Mouse (Mus musculus) hematopoietic stem cell, adult 5-6 weeks (primary cell): ENCODE measurements around the gene Tpbgl. TPM values are rescaled to one million over a fixed set of nuclear protein-coding genes. Genes with fewer than 3 reads are reported as not detected.
A peak's percentile ranks its signal among the peaks of the same experiment; 100 is the strongest.

ENCODE experiments used
- ATAC-seq, 2 experiments: fragments of 125-278 bp in 1 of 2; replicated peaks in 1 of 2; 2 replicates each; pipeline ENCODE4 v1.8.0; 2016 to 2017; ENCODE audit warnings: inconsistent platforms in 2 of 2, mild to moderate bottlenecking in 2 of 2, moderate number of reproducible peaks in 2 of 2, low read depth in 1 of 2, moderate TSS enrichment in 1 of 2; ENCODE audit not compliant: low FRiP score in 2 of 2, poor library complexity in 2 of 2, severe bottlenecking in 2 of 2, insufficient read depth in 1 of 2, low TSS enrichment in 1 of 2
- total RNA-seq: library from RNA; stranded (forward); fragments of 172-1452, 232-1000 nt; gene quantifications from 2 replicates; pipeline ENCODE4 v1.2.3, GENCODE M21; 2017

The Tpbgl gene
- total RNA-seq, result not detected in 2 replicates

DNA sequence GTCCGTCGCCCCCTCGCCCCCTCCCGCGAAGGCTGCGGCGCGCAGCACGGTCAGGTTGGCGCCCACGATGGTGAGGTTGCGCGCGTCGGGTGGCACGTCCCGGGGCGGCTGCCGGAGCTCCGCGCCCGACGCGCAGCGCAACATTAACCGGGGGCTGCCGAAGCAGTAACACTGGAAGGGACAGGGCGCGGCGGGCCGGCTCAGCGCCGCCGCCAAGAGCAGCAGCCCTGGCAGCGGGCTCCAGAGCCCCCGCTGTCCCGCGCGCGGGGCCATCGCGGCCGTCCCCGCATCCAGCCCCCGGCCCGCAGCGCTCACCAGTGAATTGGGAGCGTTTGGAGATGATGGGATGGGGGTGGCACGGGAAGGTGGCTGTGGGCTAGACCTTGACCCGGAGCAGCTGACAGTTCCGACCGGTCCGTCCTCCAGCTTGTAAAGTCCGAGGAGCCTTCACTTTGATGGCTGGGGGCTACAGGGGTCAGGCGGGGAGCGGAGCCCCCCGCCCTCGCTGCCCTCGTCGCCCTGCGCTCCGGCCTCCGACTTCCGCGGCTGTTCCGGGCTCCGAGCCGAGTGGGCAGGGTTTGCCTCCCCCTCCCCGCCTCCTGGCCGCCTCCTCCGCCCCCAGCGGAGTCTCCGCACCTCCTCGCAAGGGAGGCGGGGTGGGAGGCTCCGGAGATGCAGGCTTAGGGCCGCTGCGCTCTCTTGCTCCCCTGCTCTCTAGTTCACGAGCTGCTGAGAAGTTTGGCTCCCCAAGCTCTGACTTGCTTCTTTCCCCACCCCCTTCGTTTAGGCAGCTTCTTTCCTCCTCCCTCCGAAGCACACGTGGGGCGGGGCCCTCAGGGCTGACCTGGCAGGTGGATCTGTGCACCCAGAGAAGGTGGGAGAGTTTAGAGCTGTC lies at the start of gene Tpbgl:
TSS of gene Tpbgl (minus strand) at position 728 of the 895 bp plus-strand sequence.
- peak; percentile 30 to 40; a peak in 2 of 4 replicates for ATAC-seq

DNA sequence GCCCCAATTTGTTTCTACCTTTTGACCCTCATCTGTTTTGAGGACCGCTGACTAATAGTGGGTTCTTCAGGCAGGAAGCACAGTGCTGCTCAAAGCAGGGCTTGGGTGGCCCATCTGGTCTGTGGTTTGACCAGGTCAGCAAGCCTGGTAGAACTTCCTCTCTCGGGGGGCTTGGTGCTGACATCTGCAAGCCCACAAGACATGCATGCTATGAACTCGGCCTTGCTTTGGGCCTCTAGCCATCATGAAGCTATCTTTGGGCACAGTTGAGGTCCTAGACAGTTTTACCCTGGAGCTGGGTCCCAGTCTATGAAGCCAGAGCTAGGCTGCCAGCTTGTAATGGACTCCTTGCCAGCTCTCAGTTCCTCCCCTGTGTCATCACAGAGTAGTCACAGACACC lies 48.0 kb upstream of the Tpbgl start:
- peak; percentile 79 to 80 for ATAC-seq

DNA sequence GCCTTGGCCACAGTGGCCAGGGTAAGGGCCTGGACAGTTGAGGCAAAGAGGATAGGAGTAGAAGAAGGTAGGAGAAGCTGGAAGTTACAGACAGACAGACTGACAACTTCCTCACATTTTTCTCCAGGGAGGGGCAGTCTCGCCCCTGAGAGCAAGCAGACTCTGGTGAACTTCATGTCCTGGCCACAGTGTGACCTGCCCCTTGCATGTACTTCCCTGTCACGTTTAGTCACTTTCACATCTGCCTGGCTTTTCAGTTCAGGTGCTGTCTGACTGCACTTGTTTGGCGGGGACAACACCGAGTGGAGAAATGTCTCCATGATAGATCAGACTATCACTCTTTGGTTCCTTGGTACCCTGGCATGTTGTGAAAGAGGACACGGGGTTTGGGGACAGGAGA lies 47.3 kb upstream of the Tpbgl start:
- peak; percentile 61; a peak in 2 of 4 replicates for ATAC-seq

DNA sequence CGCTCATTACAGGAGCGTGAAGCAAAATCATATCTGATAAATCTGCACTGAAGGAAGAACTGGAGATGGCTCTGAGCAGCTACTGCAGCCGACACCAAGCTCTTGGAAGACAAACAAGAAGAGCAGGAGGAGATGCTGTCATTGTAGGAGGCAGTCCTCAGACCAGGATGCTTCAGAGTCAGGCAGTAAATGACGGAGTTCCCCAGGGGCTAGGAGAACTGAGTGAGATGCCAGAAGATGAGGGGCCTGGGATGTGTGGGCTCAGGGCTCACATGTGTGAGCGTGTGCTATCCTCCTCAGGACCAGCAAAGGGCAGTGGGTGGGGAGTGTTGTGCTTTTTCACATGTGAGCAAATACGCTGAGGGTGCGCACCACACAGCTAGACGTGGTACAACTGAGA lies 46.3 kb upstream of the Tpbgl start:
- no peak for ATAC-seq

DNA sequence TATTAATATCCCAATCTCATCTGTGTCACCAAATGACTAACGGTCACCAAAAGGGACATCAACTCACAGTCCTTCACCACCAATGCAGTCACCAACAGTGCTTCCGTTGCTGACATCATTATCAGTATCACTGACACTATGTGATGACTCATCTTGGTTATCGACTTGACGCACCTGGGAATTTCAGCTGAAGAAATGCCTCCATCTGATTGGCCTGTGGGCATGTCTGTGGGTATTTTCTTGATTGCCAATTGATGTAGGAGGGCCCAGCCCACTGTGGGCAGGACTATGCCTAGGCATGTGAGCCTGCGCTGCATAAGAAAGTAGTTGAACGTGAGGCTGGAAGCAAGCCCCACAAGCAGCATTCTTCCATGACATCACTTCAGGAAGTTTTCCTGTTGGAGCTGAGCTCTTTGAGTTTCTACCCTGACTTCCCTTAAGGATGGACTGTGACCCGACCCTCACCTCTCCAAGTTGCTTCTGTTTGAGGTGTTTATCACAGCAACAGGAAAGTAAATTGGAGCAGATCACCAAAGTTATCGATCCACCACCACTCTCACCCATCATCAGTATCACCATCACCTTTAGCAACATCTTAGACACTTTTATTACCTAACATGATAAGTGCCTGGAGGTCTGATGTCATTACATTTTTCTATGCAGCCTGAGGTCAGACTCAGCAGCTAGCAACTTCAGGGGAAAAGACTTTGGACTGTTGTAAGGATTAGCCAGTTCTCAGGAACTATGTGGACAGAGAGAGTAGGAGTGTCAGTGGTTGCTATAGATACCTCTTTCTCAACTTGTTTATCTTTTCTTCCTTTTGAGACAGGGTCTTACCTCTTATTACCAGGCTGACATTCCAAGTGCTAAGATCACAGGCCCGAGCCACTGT lies 44.9 kb upstream of the Tpbgl start:
- no peak for ATAC-seq

DNA sequence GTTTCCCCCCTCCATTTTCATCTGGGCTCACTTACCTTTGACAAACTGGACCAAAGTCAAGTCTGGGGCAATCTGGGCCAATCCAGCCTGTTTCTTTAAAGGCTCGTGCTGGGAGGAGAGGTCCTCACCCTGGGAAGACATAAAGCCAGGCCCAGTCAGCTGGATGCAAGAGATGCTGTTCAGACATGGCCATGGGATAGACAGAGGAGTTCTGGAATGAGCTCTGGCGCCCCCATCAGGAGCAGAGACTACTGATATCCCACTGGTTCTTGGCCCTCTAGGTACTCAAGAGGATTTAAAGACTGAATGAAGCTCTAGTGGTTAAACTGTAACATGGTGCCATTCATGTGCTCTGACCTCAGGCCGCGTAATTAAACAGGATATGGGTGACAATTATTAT lies 44.0 kb upstream of the Tpbgl start:
- no peak for ATAC-seq

DNA sequence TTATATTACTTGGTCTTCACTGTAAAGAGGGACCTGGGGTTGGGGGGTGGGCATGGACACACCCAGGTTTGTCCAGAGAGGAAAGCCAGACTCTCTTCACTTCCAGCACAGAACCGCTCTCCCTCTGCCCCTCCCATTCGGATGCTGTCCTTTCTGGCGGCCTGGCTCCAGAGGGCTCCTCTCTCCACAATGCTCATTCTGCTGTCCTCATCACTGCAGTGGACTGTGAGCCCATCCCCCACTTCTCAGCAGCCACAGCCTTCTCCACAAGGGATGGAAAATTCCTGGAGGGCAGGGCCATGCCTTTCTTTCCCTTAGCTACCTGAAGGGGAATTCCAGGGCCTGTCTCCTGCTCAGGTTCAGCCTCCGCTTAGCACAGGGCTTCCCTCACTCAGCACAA lies 41.9 kb upstream of the Tpbgl start:
- ATAC-seq, result no peak

DNA sequence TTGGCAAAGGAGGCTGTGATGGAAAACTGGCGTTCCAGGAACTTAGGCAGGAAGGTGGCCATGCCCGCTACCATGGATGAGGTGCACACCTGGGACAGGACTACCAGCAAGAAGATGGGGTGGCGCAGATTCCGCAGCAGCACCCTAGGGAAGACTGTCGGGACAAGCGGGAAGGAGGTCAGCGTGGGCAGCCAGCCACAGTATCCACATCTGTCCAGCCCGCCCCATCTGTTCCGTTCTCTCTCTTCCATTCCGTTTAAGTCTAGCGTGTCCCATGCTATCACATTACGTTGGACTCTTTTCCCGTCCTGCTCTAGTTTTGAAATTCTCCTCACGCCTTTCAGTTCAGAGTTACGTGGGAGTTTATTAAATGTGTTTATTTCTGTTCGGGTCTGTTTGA lies 40.2 kb upstream of the Tpbgl start:
- no peak for ATAC-seq

DNA sequence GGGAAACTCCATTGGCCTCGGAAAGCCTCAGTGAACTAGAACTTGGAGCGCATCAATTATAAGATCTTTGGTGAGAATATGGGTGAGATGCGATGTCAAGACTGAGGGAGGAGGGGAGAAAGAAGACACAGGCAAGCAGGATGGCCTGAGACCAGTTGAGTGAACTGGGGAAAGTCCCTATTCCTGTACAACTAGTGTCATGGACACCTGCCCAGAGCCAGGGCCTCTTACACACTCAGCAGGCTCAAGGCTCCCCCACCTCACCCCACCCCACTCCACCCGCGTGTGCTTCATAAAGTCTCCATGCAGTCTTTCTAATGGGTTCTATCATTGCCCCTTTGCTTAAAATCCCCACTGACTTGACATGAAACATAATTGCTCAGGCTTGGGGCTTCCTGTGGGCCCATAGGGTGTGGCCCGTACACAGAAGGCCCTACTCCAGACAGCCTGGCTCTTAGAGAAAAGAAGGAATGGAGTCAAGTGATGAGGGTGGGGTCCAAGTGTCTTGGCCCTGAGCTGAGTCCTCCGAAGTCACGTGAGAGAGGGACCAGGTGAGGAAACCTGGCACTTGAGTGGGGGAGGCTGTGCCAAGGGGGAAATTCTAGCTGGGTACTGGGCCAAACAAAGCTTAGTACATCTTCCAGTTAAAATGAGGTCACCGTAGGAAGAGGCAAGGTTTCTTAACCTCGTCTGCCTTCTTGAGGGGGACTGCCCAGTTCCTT lies 39.0 kb upstream of the Tpbgl start:
- ATAC-seq, result no peak

DNA sequence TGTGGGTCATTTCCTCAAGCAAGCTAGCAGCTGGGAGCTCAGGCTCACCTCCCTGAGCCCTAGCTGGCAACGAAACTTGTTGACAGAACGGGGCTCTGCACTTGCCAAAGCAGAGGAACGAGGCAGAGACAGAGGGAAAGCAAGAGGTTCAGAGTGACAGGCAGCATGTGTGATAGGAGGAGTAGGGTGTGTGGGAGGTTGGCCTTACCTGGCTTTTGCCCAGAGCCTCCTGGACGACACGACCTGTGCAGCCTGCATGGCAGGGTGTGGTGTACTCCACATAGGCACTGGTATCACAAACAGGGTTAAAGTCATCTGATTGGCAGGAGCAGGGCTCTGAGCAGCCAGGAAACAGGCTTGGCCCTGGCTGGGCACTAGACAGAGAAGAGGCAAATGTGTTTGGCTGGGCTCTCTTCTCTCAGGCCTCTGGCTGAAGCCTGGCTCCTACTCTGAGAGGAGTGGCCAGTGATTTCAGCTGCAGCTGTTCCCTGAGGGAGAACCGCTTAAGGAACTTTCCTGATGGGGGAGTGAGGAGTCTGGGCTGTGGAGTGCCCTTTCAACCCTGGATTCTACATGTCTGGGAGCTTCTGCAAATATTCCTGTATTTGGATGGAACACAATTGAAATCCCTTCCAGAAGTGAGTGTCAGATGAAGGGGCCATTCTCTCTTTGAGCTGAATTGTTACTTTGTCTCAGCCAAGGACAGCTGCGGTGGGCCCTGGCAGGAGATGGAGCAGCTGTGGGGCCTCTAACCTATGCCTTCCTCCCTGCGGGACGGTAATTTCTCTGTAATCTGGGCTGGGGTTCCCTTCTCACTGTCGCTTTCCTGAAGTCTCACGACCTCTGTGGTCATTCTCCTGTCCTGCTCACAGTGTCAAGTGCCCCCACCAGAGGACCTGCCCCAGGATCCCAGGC lies 37.9 kb upstream of the Tpbgl start:
- ATAC-seq, result no peak

DNA sequence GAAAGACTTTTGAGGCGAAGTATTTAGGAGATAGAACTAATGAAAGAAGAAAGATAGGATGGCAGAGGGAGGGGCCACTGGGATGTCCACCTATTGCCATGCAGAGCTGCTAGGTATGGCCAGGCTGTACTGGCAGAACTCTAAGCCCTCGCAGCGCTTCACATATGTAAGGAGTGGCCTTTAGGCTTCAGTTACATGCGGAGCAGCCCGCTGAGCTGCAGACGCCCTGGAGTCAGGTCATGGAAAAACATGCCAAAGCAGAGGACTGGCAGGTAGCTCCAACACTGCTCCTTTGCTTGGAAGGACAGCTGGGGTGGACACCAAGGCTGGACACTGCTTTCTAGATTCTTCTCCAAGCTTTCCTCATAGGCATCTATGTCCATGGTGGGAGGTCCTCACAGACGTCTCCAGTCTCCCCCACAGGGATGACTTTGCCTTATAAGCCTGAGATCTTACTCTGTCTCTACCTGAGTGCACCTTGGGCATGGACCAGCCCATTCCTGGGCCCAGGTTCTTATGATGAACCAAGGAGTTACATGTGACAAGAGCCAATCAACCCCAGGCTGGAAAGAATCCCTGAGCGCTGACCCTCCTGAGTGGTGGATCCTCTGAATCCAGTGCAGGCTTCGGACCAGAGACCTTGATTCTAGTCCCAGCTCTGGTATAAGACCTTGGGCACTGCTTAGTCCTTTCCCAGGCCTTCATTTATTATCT lies 36.8 kb upstream of the Tpbgl start:
- ATAC-seq, result no peak

DNA sequence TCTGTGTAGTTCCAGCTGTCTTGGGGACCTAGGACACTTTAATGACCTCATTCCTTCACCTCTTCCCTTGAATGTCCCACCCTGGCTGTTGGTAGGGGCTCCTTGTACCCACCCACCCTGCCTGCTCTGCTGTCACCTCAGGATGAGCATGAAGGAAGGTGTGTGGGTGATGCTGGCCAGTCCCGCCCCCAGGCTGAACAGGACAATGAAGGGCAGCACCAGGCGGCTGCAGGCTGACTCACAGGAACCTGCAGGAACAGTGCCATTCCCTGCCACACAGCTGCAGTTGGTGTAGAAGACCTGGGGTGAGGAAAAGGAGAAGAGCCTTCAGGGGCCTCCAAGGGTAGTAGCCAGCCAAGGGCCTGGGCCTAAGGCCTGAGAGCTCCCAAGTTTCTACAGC lies 35.4 kb upstream of the Tpbgl start:
- no peak for ATAC-seq

DNA sequence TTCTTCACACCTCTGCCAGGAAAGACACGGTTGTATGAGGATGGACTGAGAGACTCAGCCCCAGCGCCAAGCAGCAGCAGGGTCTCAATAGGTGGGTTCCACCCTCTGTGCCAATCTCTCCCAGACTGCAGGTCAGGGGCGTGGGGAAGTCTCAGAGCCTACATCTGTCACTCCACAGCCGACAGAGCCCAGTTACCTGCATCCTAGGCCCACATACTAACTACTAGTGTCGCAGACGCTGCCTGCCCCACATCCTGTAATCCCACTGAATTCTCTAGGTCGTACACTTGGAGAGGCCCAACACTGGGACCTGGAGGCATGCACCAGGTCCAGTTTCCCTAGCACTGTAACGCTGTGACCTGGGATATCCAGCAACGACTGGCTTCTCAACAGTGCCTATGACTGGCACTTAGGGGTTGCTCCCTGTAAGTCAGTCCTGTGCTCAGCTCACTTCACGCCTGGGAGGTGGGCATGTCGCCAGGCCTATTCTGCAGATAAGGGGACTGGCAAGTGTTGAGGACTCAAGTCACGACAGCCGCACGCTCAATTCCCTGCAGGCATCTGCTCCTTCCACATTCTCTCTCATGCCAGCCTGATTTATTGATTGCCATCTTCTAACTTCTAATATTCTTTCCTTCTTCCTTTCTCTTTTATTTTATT lies 34.8 kb upstream of the Tpbgl start:
- ATAC-seq, result no peak

DNA sequence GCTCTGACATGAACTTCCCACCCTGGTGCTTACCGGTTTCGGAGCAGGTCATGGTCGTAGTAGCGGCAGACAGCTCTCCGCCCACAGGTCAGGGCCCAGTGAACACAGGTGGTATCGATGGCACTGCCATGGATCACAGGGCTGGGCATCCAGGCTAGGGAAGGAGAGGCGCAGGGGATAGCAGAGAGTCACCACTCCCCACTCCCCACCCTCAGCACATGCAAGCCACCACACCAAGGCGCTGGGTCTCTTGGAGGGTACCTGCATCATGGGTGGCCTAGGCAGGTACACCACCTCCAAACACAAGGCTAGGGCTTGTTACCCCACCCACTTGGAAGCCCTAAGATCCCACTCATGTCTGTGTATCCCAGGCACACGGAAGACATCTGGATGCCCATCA lies 34.2 kb upstream of the Tpbgl start:
- no peak for ATAC-seq

DNA sequence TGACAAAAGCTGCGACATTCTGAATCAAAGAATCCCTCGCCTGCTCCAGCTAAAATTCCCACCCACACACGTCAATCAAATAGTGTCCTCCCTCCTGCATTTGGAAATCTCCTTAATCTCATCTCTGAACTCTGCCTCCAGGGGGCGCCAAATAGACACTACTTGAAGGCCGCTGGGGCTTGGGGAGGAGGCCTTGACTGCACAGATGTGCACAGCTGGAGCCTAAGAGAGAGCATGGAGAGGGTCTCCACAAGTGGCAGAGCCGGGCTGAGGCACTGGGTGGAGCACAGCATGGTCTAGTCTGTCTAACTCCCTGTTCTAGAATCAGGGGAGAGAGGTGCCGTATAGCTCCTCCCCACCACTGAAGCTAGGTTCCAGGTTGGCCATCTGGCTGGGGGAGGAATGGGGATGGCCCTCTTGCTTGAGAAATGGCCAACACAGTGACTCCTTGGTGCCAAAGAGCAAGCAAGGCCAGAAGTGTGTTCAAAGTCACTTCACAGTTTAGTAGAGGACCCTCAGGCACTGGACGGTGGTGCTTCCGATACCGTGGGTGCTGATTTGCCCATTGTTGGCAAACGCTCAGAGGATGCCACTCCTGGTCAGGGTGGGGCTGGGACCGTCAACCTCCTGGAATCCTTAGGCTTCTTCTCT lies 32.6 kb upstream of the Tpbgl start:
- ATAC-seq, result 0 out of 4 replicates have a peak, but pooled peaks of 1 of the 2 experiments have one; percentile 50
